15 mouse cellular contexts compared by ENCODE assay signal in the genomic region with DNA sequence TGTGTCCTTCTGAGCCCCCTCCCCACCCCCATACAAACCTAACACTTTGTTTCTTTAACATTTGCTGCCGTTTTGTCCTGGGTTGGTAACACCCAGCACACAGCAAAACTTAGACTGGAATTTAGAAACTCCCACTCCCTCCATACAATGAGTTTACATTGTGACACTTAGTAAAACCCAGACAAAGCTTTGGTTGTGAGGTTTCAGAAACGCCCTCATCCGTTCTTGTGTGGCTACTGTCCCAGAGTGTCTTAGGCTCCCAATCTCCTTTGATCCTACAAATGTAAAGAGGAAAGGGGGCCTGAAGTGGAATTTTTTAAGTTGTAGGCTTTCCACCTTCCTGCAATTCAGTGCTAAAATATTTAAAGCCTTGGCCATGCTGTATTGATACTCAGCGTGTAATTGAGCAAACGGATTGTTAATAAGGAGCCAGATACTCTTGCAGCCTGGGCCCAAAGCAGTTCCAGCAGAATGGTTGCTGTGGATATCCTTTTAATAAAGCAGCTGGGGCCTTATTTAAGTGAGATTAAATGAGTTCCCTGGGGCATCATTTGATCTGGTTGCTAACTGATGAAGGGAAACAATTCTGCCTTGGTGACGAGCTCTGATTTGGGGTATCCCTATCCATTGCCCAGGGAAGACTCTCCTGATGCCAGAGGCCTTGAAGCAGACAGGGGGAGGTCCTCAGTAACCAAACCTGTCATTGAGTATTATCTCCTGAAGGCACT. TPM values are rescaled to one million over a fixed set of nuclear protein-coding genes. Genes with fewer than 3 reads are reported as not detected.
DNase-seq lines count a peak whose midpoint lies in the region; ATAC-seq lines count a peak whose summit lies in the region.
"Had no signal": no experiment of that assay in that cellular context is flagged by ENCODE, and none has a peak within 500 bp of the region (broad histone marks: within the 10 kb centered on the region; RNA-seq: fewer than 3 reads in every experiment).

No protein-coding gene starts in this region.

- H3K9me3 ChIP-seq in lung, embryonic 15.5 days: no peaks in the 10 kb centered on the region
- no peaks in the 10 kb centered on the region for H3K9me3 ChIP-seq in hindbrain, embryonic 13.5 days
- H3K9me3 ChIP-seq in midbrain, embryonic 12.5 days: no peaks in the 10 kb centered on the region
- no peaks in the 10 kb centered on the region for H3K9me3 ChIP-seq in neural tube, embryonic 15.5 days (replicated peaks)
- H3K9me3 ChIP-seq: G1E; heart, embryonic 13.5 days had no signal

- H3K27me3 ChIP-seq in lung, embryonic 15.5 days: no peaks in the 10 kb centered on the region
- peaks cover 18% of the 10 kb centered on the region for H3K27me3 ChIP-seq in hindbrain, embryonic 13.5 days
- peaks cover 26% of the 10 kb centered on the region for H3K27me3 ChIP-seq in midbrain, embryonic 12.5 days
- peaks cover 4% of the 10 kb centered on the region for H3K27me3 ChIP-seq in neural tube, embryonic 15.5 days (replicated peaks)

- no peaks in the 10 kb centered on the region for H3K4me1 ChIP-seq in lung, embryonic 15.5 days
- H3K4me1 ChIP-seq in hindbrain, embryonic 13.5 days (replicated peaks): peaks cover 22% of the 10 kb centered on the region
- H3K4me1 ChIP-seq in midbrain, embryonic 12.5 days: peaks cover 14% of the 10 kb centered on the region
- peaks cover 18% of the 10 kb centered on the region for H3K4me1 ChIP-seq in neural tube, embryonic 15.5 days
- H3K4me1 ChIP-seq: heart, embryonic 13.5 days had no signal

- no peaks in the 10 kb centered on the region for H3K36me3 ChIP-seq in lung, embryonic 15.5 days
- H3K36me3 ChIP-seq in hindbrain, embryonic 13.5 days: no peaks in the 10 kb centered on the region
- H3K36me3 ChIP-seq in midbrain, embryonic 12.5 days: no peaks in the 10 kb centered on the region
- no peaks in the 10 kb centered on the region for H3K36me3 ChIP-seq in neural tube, embryonic 15.5 days
- H3K36me3 ChIP-seq: G1E; heart, embryonic 13.5 days had no signal

- WGBS in lung, embryonic 15.5 days: 43% methylated on average over 6 of the region's 6 CpGs
- WGBS in hindbrain, embryonic 13.5 days: 23% methylated on average over 6 of the region's 6 CpGs
- 30% methylated on average over 6 of the region's 6 CpGs for whole genome bisulfite sequencing in midbrain, embryonic 12.5 days
- 25% methylated on average over 6 of the region's 6 CpGs for WGBS in neural tube, embryonic 15.5 days

- H3K9ac ChIP-seq in lung, embryonic 15.5 days: no peak overlapping the region
- H3K9ac ChIP-seq in hindbrain, embryonic 13.5 days: no peak overlapping the region
- H3K9ac ChIP-seq in midbrain, embryonic 12.5 days (replicated peaks): no peak overlapping the region
- H3K9ac ChIP-seq in neural tube, embryonic 15.5 days (replicated peaks): no peak overlapping the region
- H3K9ac ChIP-seq: heart, embryonic 13.5 days had no signal

- no peak overlapping the region; the same call in 1 of the 2 replicates for H3K4me2 ChIP-seq in lung, embryonic 15.5 days
- no peak overlapping the region for H3K4me2 ChIP-seq in hindbrain, embryonic 13.5 days
- no peak overlapping the region for H3K4me2 ChIP-seq in midbrain, embryonic 12.5 days (replicated peaks)
- no peak overlapping the region for H3K4me2 ChIP-seq in neural tube, embryonic 15.5 days
- H3K4me2 ChIP-seq: heart, embryonic 13.5 days had no signal

- H3K4me3 ChIP-seq in lung, embryonic 15.5 days: no peak overlapping the region
- H3K4me3 ChIP-seq in hindbrain, embryonic 13.5 days: no peak overlapping the region
- no peak overlapping the region for H3K4me3 ChIP-seq in midbrain, embryonic 12.5 days
- H3K4me3 ChIP-seq in neural tube, embryonic 15.5 days (replicated peaks): no peak overlapping the region
- H3K4me3 ChIP-seq: heart, embryonic 13.5 days had no signal

- ATAC-seq in lung, embryonic 15.5 days (ENCODE audit: borderline replicate concordance, extremely low read depth, low FRiP score, low TSS enrichment): peak; percentile 72
- ATAC-seq in hindbrain, embryonic 13.5 days (ENCODE audit: low FRiP score): peak; percentile 56
- ATAC-seq in midbrain, embryonic 12.5 days (ENCODE audit: low FRiP score, low read depth): peak; percentile 44; the same call in 1 of the 2 replicates
- peak; percentile 66; the same call in 1 of the 2 replicates for ATAC-seq in neural tube, embryonic 15.5 days (ENCODE audit: low FRiP score)
- ATAC-seq: lung, postnatal 0 days had no signal

- no peak for DNase-seq in lung, postnatal 14 days
- DNase-seq in adrenal gland, postnatal 14 days: no peak
- DNase-seq in adrenal gland, adult 2 months: no peak
- DNase-seq: adrenal gland, adult 8-10 months; cerebellum, adult 9-10 months; kidney, adult 18-20 months; kidney, postnatal 36 days had no signal

- peak overlapping the region; percentile 82 for H3K27ac ChIP-seq in lung, embryonic 15.5 days
- H3K27ac ChIP-seq in hindbrain, embryonic 13.5 days: peak overlapping the region; percentile 60
- H3K27ac ChIP-seq in midbrain, embryonic 12.5 days (replicated peaks): peak overlapping the region; percentile 73
- H3K27ac ChIP-seq in neural tube, embryonic 15.5 days (replicated peaks): peak overlapping the region; percentile 61
- H3K27ac ChIP-seq: heart, embryonic 13.5 days had no signal

RNA-seq across cellular contexts. Expression of a gene that starts 6.6 kb away (rescaled TPM):
- 0.65 and 0.78 TPM in 2 replicates for polyA plus RNA-seq in lung, embryonic 15.5 days (2015; fragmentation: Nextera tagmentation; extraction: Ambion mirVana)
- 0.66 and 0.76 TPM in 2 replicates for polyA plus RNA-seq in hindbrain, embryonic 13.5 days (2015; fragmentation: Nextera tagmentation; extraction: Ambion mirVana)
- 1.3 TPM in 2 replicates for polyA plus RNA-seq in midbrain, embryonic 12.5 days (2016; fragmentation: Nextera tagmentation; extraction: Ambion mirVana)
- 0.33 and 0.34 TPM in 2 replicates for polyA plus RNA-seq in neural tube, embryonic 15.5 days (2015; fragmentation: Nextera tagmentation; extraction: Ambion mirVana)
- total RNA-seq in adrenal gland, postnatal 14 days (2021): 0.07 and 0.19 TPM in 2 replicates
- total RNA-seq in adrenal gland, adult 2 months (2021): under 1 TPM in 1 of 2 experiments, not detected in 1; 0.07 TPM
- polyA plus RNA-seq in adrenal gland, adult 2 months (2012; rRNA removed): 0.13 and 0.15 TPM in 2 replicates
- total RNA-seq: hematopoietic stem cell, adult 5-6 weeks had no signal
- polyA plus RNA-seq: G1E had no signal

RNA-seq across cellular contexts. Expression of a gene that starts 21.2 kb away (rescaled TPM):
- 6.3 and 6.7 TPM in 2 replicates for polyA plus RNA-seq in lung, embryonic 15.5 days (2015; fragmentation: Nextera tagmentation; extraction: Ambion mirVana)
- polyA plus RNA-seq in hindbrain, embryonic 13.5 days (2015; fragmentation: Nextera tagmentation; extraction: Ambion mirVana): 0.25 TPM in 2 replicates
- 0.89 and 1.4 TPM in 2 replicates for polyA plus RNA-seq in midbrain, embryonic 12.5 days (2016; fragmentation: Nextera tagmentation; extraction: Ambion mirVana)
- polyA plus RNA-seq in neural tube, embryonic 15.5 days (2015; fragmentation: Nextera tagmentation; extraction: Ambion mirVana): 0.35 and 1.0 TPM in 2 replicates
- total RNA-seq in adrenal gland, postnatal 14 days (2021): 2.7 TPM in 2 replicates
- total RNA-seq in adrenal gland, adult 2 months (2021): 1 to 10 TPM; 2.0 to 6.5 TPM
- polyA plus RNA-seq in adrenal gland, adult 2 months (2012; rRNA removed): 0.59 and 0.66 TPM in 2 replicates
- total RNA-seq: hematopoietic stem cell, adult 5-6 weeks had no signal
- polyA plus RNA-seq: G1E had no signal

RNA-seq across cellular contexts. Expression of a gene that starts 50.3 kb away (rescaled TPM):
- polyA plus RNA-seq in lung, embryonic 15.5 days (2015; fragmentation: Nextera tagmentation; extraction: Ambion mirVana): 22.1 and 24.0 TPM in 2 replicates
- polyA plus RNA-seq in hindbrain, embryonic 13.5 days (2015; fragmentation: Nextera tagmentation; extraction: Ambion mirVana): 11.9 and 12.1 TPM in 2 replicates
- polyA plus RNA-seq in midbrain, embryonic 12.5 days (2016; fragmentation: Nextera tagmentation; extraction: Ambion mirVana): 11.2 and 12.9 TPM in 2 replicates
- polyA plus RNA-seq in neural tube, embryonic 15.5 days (2015; fragmentation: Nextera tagmentation; extraction: Ambion mirVana): 13.2 and 17.7 TPM in 2 replicates
- total RNA-seq in adrenal gland, postnatal 14 days (2021): 15.9 and 23.3 TPM in 2 replicates
- total RNA-seq in adrenal gland, adult 2 months (2021): 10 to 100 TPM; 26.0 to 28.7 TPM
- polyA plus RNA-seq in adrenal gland, adult 2 months (2012; rRNA removed): 64.5 and 69.5 TPM in 2 replicates
